Mouse (Mus musculus) MEL (cell line): ENCODE measurements around the gene Hfe2. TPM values are rescaled to one million over a fixed set of nuclear protein-coding genes. Genes with fewer than 3 reads are reported as not detected.
A peak's percentile ranks its signal among the peaks of the same experiment; 100 is the strongest.

Experiments
- DNase-seq: peaks from one replicate; pipeline ENCODE4 v3.0.0; 2011; ENCODE audit warnings: low read depth, low spot score
- H3K27ac ChIP-seq: 2 replicates; pipeline ENCODE4 v1.5.1; 2012; ENCODE audit warnings: low read depth, mild to moderate bottlenecking, control low read depth, low read length, moderate library complexity; ENCODE audit not compliant: control insufficient read depth
- H3K27me3 ChIP-seq, 2 experiments: fragments of 150-350 bp in 1 of 2; sonication (generic) in 1 of 2; 2 replicates each; pipeline ENCODE4 v1.6.1; 2012; ENCODE audit warnings: low read length in 2 of 2, mild to moderate bottlenecking in 2 of 2, improper control_type of control experiment in 1 of 2, moderate library complexity in 1 of 2; ENCODE audit not compliant: insufficient read depth in 2 of 2, control insufficient read depth in 1 of 2
- H3K36me3 ChIP-seq, 2 experiments: 2 replicates each; pipeline ENCODE4 v1.6.1; 2012 to 2014; ENCODE audit warnings: low read length in 2 of 2, improper control_type of control experiment in 1 of 2, inconsistent platforms in 1 of 2, mild to moderate bottlenecking in 1 of 2; ENCODE audit not compliant: insufficient read depth in 2 of 2, control insufficient read depth in 1 of 2
- H3K4me1 ChIP-seq, 2 experiments: fragments of 150-350 bp in 1 of 2; sonication (generic) in 1 of 2; 2 replicates each; pipeline ENCODE4 v1.6.1; 2012; ENCODE audit warnings: low read length in 2 of 2, improper control_type of control experiment in 1 of 2, mild to moderate bottlenecking in 1 of 2; ENCODE audit not compliant: insufficient read depth in 2 of 2, control insufficient read depth in 1 of 2
- H3K4me3 ChIP-seq, 2 experiments: fragments of 150-350 bp in 1 of 2; sonication (generic) in 1 of 2; 2 replicates each; pipeline ENCODE4 v1.5.1; 2012; ENCODE audit warnings: low read depth in 2 of 2, low read length in 2 of 2, mild to moderate bottlenecking in 2 of 2, moderate library complexity in 2 of 2, control low read depth in 1 of 2, improper control_type of control experiment in 1 of 2; ENCODE audit not compliant: control insufficient read depth in 1 of 2, insufficient read depth in 1 of 2
- H3K79me2 ChIP-seq: 2 replicates; pipeline ENCODE4 v1.6.1; 2012; ENCODE audit warnings: mild to moderate bottlenecking, low read length, moderate library complexity; ENCODE audit not compliant: control insufficient read depth, poor library complexity, insufficient read depth
- H3K9ac ChIP-seq: 2 replicates; pipeline ENCODE4 v1.6.1; 2012; ENCODE audit warnings: low read depth, mild to moderate bottlenecking, control low read depth, low read length, moderate library complexity; ENCODE audit not compliant: control insufficient read depth, poor library complexity, severe bottlenecking
- H3K9me3 ChIP-seq: fragments of 150-350 bp; sonication (generic); replicated peaks from 2 replicates; pipeline ENCODE4 v1.6.1; 2012; ENCODE audit warnings: mild to moderate bottlenecking, low read length, improper control_type of control experiment, moderate library complexity; ENCODE audit not compliant: insufficient read depth
- BHLHE40 ChIP-seq: IDR thresholded peaks from 2 replicates; pipeline ENCODE4 v1.6.1; 2012; ENCODE audit warnings: low read depth, mild to moderate bottlenecking, inconsistent platforms, low read length, improper control_type of control experiment, borderline replicate concordance
- CHD1 ChIP-seq: IDR thresholded peaks from 2 replicates; pipeline ENCODE4 v1.6.1; 2012; ENCODE audit warnings: low read depth, mild to moderate bottlenecking, inconsistent platforms, low read length, improper control_type of control experiment
- CHD2 ChIP-seq: IDR thresholded peaks from 2 replicates; pipeline ENCODE4 v1.6.1; 2011; ENCODE audit warnings: low read length, improper control_type of control experiment
- E2F4 ChIP-seq: IDR thresholded peaks from 2 replicates; pipeline ENCODE4 v1.6.1; 2011; ENCODE audit warnings: low read depth, low read length, improper control_type of control experiment, borderline replicate concordance
- EP300 ChIP-seq, 2 experiments: IDR thresholded peaks; 2 replicates each; pipeline ENCODE4 v1.6.1; 2011; ENCODE audit warnings: improper control_type of control experiment in 2 of 2, low read length in 2 of 2, low read depth in 1 of 2, mild to moderate bottlenecking in 1 of 2
- ETS1 ChIP-seq: IDR thresholded peaks from 2 replicates; pipeline ENCODE4 v1.6.1; 2012; ENCODE audit warnings: low read depth, mild to moderate bottlenecking, inconsistent platforms, low read length, improper control_type of control experiment, moderate library complexity
- GATA1 ChIP-seq: IDR thresholded peaks from 2 replicates; pipeline ENCODE4 v1.6.1; 2011; ENCODE audit warnings: low read depth, low read length, improper control_type of control experiment
- HCFC1 ChIP-seq: IDR thresholded peaks from 2 replicates; pipeline ENCODE4 v1.6.1; 2012; ENCODE audit warnings: low read depth, mild to moderate bottlenecking, inconsistent platforms, low read length, improper control_type of control experiment, moderate library complexity
- JUND ChIP-seq: IDR thresholded peaks from 2 replicates; pipeline ENCODE4 v1.6.1; 2011; ENCODE audit warnings: low read depth, mild to moderate bottlenecking, improper control_type of control experiment, low read length
- KAT2A ChIP-seq: conservative IDR thresholded peaks from 2 replicates; pipeline ENCODE4 v1.6.1; 2012; ENCODE audit warnings: low read depth, low read length, improper control_type of control experiment, inconsistent platforms
- MAFK ChIP-seq: IDR thresholded peaks from 2 replicates; pipeline ENCODE4 v1.6.1; 2011; ENCODE audit warnings: low read depth, mild to moderate bottlenecking, low read length, improper control_type of control experiment, borderline replicate concordance
- MAZ ChIP-seq: IDR thresholded peaks from 2 replicates; pipeline ENCODE4 v1.6.1; 2012; ENCODE audit warnings: low read depth, mild to moderate bottlenecking, inconsistent platforms, low read length, improper control_type of control experiment
- MEF2A ChIP-seq: IDR thresholded peaks from 2 replicates; pipeline ENCODE4 v1.6.1; 2014; ENCODE audit warnings: low read depth, mild to moderate bottlenecking, inconsistent platforms, low read length, improper control_type of control experiment; ENCODE audit not compliant: poor library complexity, insufficient replicate concordance, severe bottlenecking; ENCODE audit errors: extremely low read depth
- MXI1 ChIP-seq: IDR thresholded peaks from 2 replicates; pipeline ENCODE4 v1.6.1; 2011; ENCODE audit warnings: mild to moderate bottlenecking, low read depth, low read length, improper control_type of control experiment
- MYB ChIP-seq: IDR thresholded peaks from 2 replicates; pipeline ENCODE4 v1.6.1; 2011; ENCODE audit warnings: mild to moderate bottlenecking, low read depth, low read length, improper control_type of control experiment
- POLR2A ChIP-seq, 2 experiments: IDR thresholded peaks; 2 replicates each; pipeline ENCODE4 v1.6.1; 2011 to 2012; ENCODE audit warnings: low read length in 2 of 2, mild to moderate bottlenecking in 2 of 2, control low read depth in 1 of 2, improper control_type of control experiment in 1 of 2, low read depth in 1 of 2, moderate library complexity in 1 of 2; ENCODE audit not compliant: control insufficient read depth in 1 of 2, insufficient read depth in 1 of 2, poor library complexity in 1 of 2
- RCOR1 ChIP-seq: IDR thresholded peaks from 2 replicates; pipeline ENCODE4 v1.6.1; 2012; ENCODE audit warnings: low read depth, mild to moderate bottlenecking, inconsistent platforms, low read length, improper control_type of control experiment
- SMC3 ChIP-seq: IDR thresholded peaks from 2 replicates; pipeline ENCODE4 v1.6.1; 2011; ENCODE audit warnings: low read depth, low read length, improper control_type of control experiment
- TAL1 ChIP-seq: IDR thresholded peaks from 2 replicates; pipeline ENCODE4 v1.6.1; 2012; ENCODE audit warnings: mild to moderate bottlenecking, inconsistent platforms, low read length, moderate library complexity, mixed read lengths
- TBP ChIP-seq: IDR thresholded peaks from 2 replicates; pipeline ENCODE4 v1.8.0; 2011; ENCODE audit warnings: low read depth, low read length, improper control_type of control experiment
- TCF12 ChIP-seq: IDR thresholded peaks from 2 replicates; pipeline ENCODE4 v1.6.1; 2014; ENCODE audit warnings: low read depth, mild to moderate bottlenecking, inconsistent platforms, low read length, improper control_type of control experiment, moderate library complexity
- UBTF ChIP-seq: IDR thresholded peaks from 2 replicates; pipeline ENCODE4 v1.6.1; 2012; ENCODE audit warnings: low read depth, mild to moderate bottlenecking, inconsistent platforms, low read length, improper control_type of control experiment, moderate library complexity, borderline replicate concordance; ENCODE audit not compliant: insufficient read depth
- USF2 ChIP-seq, 2 experiments: IDR thresholded peaks; 2 replicates each; pipeline ENCODE4 v1.6.1; 2011 to 2012; ENCODE audit warnings: improper control_type of control experiment in 2 of 2, low read length in 2 of 2, borderline replicate concordance in 1 of 2, inconsistent platforms in 1 of 2, low read depth in 1 of 2, mild to moderate bottlenecking in 1 of 2; ENCODE audit not compliant: insufficient read depth in 1 of 2
- ZC3H11A ChIP-seq: IDR thresholded peaks from 2 replicates; pipeline ENCODE4 v1.6.1; 2012; ENCODE audit warnings: low read depth, mild to moderate bottlenecking, inconsistent platforms, low read length, improper control_type of control experiment
- ZKSCAN1 ChIP-seq: IDR thresholded peaks from 2 replicates; pipeline ENCODE4 v1.6.1; 2012; ENCODE audit warnings: low read depth, mild to moderate bottlenecking, inconsistent platforms, low read length, improper control_type of control experiment, moderate library complexity
- ZMIZ1 ChIP-seq: IDR thresholded peaks from 2 replicates; pipeline ENCODE4 v1.6.1; 2012; ENCODE audit warnings: low read depth, mild to moderate bottlenecking, inconsistent platforms, low read length, improper control_type of control experiment, moderate library complexity
- ZNF384 ChIP-seq: IDR thresholded peaks from 2 replicates; pipeline ENCODE4 v1.6.1; 2012; ENCODE audit warnings: low read depth, mild to moderate bottlenecking, inconsistent platforms, low read length, improper control_type of control experiment
- polyA plus RNA-seq, 2 experiments: library from polyadenylated mRNA; stranded (reverse) in 1 of 2; unstranded in 1 of 2; fragments of >175 nt in 1 of 2; fragments of >200 nt in 1 of 2; gene quantifications; 2 replicates each; pipeline versions ENCODE4 v1.2.1 to v1.2.4; 2012; ENCODE audit warnings: low replicate concordance in 2 of 2, low read depth in 1 of 2; ENCODE audit not compliant: insufficient read length in 2 of 2, insufficient read depth in 1 of 2, missing spikeins in 1 of 2
- total RNA-seq: library from RNA; depleted of rRNA; stranded (reverse); fragments of 300-350 nt; gene quantifications from 2 replicates; pipeline ENCODE4 v1.2.3, GENCODE M21; 2012

The Hfe2 gene
- total and polyA plus RNA-seq, 3 experiments: not detected

DNA sequence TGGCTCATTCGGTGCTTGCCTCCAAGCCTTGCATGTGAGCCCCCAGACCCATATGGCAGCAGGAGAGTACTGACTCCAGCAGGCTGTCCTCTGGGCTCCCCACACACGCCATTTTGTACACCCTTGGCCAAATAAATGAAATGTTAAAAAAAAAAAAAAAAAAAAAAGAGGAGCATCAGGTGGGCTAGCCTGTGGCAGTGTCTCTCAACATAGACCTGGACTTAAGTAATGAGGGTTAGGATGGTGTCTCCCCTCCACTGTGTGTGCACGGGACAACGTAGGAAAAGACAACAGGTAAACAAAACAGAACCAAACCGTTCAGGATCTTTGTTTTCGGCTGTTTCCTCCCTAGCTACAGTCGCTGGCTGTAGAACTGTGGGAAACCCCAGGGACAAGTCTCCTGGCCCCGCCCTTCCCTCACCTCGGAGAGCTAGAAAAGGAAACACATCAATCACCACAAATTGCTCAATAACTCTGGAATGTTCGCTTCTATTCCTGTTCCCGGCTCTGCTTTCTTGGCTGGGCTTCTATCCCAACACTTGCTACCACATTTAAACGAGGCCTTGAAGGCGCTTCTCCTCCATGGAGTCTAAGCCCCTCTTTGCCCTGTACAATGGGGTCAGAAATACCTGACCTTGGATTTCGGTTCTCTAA lies 51.2 kb downstream of the Hfe2 start:
- peak overlapping the region; percentile 57 to 66 for H3K4me3 ChIP-seq
- TF ChIP-seq TBP (no peak), ZNF384 (peak; percentile 76)

DNA sequence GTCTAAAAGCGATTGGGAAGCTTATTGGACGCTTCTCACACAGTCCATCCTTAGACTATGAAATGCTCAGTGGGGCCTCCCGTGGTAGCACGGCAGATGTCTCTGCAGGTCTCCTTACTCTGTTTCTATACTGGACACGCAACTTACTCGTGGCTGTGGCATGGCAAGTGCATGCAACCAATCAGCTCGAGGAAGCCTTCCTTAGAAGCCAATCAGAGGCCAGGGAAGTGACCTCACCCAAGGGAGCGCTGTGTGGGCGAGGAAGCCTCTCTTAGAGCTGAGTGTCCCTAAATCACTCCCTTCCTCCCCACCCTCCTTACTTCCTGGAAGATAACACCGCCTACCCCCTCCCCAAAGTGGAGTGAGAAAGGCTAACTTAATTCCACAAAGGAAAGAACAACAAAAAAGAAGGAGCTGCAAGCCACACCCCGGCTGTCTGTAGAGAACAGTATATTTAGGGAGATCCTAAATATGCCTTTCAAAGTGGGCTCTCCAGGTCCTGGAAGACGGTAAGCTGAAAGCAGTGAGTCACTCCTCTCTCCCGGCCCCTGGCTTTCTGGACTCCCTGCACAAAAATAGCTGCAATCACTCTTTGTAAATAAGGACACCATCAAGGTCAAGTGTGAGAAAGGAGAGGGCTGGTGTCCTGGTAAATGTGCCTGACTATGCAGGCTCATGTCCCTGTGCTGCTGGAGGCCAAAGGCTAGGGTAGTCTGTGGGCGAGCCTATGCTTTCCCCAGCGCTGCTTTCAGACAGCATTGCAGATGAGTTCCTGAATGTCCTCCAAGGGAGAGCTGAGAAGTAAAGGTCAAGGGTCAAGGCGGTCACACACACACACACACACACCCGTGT lies 51.9 kb downstream of the Hfe2 start, which contains the start of gene Gm16253:
TSS of gene Gm16253 (plus strand) at position 295 of the 852 bp plus-strand sequence.
- peak; percentile 100 for DNase-seq
- H3K79me2 ChIP-seq: peaks cover 3% of the 10 kb centered on the region; the same call in 1 of the 2 replicates
- H3K4me3 ChIP-seq: peak within 1 kb of the TSS; percentile 57 to 66
- H3K9ac ChIP-seq: peak within 1 kb of the TSS; percentile 77
- no peaks in the 10 kb centered on the region for H3K9me3 ChIP-seq
- H3K4me1 ChIP-seq: peaks cover 6 to 39% of the 10 kb centered on the region in 2 experiments
- H3K36me3 ChIP-seq: peaks cover 0 to 27% of the 10 kb centered on the region in 2 experiments; a peak in 2 of 4 replicates
- peak within 1 kb of the TSS; percentile 85 for H3K27ac ChIP-seq
- no peaks in the 10 kb centered on the region for H3K27me3 ChIP-seq
- peak; percentile 83; the same call in 1 of the 2 replicates for TF ChIP-seq CHD1
- TF ChIP-seq TCF12: no peak; the same call in 1 of the 2 replicates
- peak; percentile 34 for TF ChIP-seq SMC3
- peak; percentile 94 for TF ChIP-seq ETS1
- peak; percentile 5; the same call in 1 of the 2 replicates for TF ChIP-seq MEF2A
- no peak for TF ChIP-seq BHLHE40
- TF ChIP-seq ZKSCAN1: no peak
- no peak for TF ChIP-seq E2F4
- TF ChIP-seq JUND: peak; percentile 85
- TF ChIP-seq RCOR1: peak; percentile 85
- peak; percentile 99 for TF ChIP-seq MXI1
- no peak for TF ChIP-seq TAL1
- peak; percentile 59 to 72 for TF ChIP-seq EP300 (IDR thresholded peaks at IDR 0.05; ENCODE audit: low read depth in 1 of 2, low read length in 2 of 2)
- peak; percentile 65 for TF ChIP-seq HCFC1
- peak in 1 of 2 experiments; percentile 88; a peak in 2 of 4 replicates for TF ChIP-seq POLR2A (IDR thresholded peaks at IDR 0.05; ENCODE audit: control insufficient read depth in 1 of 2, insufficient read depth in 1 of 2, low read depth in 1 of 2, low read length in 2 of 2, poor library complexity in 1 of 2)
- TF ChIP-seq GATA1: peak; percentile 72
- no peak for TF ChIP-seq UBTF
- TF ChIP-seq CHD2: peak; percentile 73; the same call in 1 of the 2 replicates
- TF ChIP-seq USF2 (IDR thresholded peaks at IDR 0.05; ENCODE audit: borderline replicate concordance in 1 of 2, insufficient read depth in 1 of 2, low read depth in 1 of 2, low read length in 2 of 2): no peak
- TF ChIP-seq ZC3H11A: peak; percentile 16; the same call in 1 of the 2 replicates
- TF ChIP-seq TBP: peak; percentile 84
- TF ChIP-seq MAZ: peak; percentile 95
- no peak for TF ChIP-seq MYB
- TF ChIP-seq ZMIZ1: peak; percentile 78
- no peak for TF ChIP-seq MAFK
- TF ChIP-seq KAT2A: no peak; the same call in 1 of the 2 replicates

More for the DNA sequence above, 51.2 kb downstream of the Hfe2 start:
- Histone ChIP-seq H3K9ac (peak overlapping the region; percentile 77), H3K79me2 (peaks cover 3% of the 10 kb centered on the region; the same call in 1 of the 2 replicates), H3K4me1 (peaks cover 9 to 40% of the 10 kb centered on the region in 2 experiments), H3K36me3 (peaks cover 0 to 28% of the 10 kb centered on the region in 2 experiments; a peak in 2 of 4 replicates), H3K27me3 (no peaks in the 10 kb centered on the region), H3K9me3 (no peaks in the 10 kb centered on the region), H3K27ac (peak overlapping the region; percentile 85)
- DNase-seq: no peak
